Mouse (Mus musculus) right cerebral cortex, postnatal 14 days (tissue): Measurements from ENCODE around the gene Phactr4.
A peak's percentile ranks its signal among the peaks of the same experiment; 100 is the strongest.

Source experiments
- DNase-seq: peaks from one replicate; pipeline ENCODE4 v3.0.0; 2022

The Phactr4 gene

DNA sequence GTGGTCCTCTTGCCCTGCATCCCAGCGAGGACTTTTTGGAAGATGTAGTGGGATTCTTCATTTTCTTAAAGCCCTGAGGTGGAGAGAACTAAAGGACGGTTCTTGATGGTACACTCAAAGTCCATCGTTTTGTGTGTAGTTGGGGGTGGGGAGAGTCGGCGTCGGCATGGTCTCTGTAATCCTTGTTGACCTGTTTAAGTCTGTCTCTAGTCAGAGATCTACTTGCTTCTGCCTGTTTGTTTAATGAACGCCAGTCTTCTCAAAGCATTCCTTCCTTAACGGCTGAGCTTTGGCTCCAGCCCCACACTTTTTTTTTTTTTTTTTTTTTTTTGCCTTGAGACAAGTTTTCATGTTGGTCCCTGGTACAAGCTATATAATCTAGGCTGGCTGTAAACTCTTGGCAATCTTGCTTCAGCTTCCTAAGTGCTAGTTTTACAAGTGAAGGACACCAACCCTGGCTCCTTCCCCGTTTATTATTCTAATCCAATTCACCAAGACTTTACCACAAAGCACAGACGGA is 92.4 kb downstream of the Phactr4 start:
- no peak for DNase-seq

DNA sequence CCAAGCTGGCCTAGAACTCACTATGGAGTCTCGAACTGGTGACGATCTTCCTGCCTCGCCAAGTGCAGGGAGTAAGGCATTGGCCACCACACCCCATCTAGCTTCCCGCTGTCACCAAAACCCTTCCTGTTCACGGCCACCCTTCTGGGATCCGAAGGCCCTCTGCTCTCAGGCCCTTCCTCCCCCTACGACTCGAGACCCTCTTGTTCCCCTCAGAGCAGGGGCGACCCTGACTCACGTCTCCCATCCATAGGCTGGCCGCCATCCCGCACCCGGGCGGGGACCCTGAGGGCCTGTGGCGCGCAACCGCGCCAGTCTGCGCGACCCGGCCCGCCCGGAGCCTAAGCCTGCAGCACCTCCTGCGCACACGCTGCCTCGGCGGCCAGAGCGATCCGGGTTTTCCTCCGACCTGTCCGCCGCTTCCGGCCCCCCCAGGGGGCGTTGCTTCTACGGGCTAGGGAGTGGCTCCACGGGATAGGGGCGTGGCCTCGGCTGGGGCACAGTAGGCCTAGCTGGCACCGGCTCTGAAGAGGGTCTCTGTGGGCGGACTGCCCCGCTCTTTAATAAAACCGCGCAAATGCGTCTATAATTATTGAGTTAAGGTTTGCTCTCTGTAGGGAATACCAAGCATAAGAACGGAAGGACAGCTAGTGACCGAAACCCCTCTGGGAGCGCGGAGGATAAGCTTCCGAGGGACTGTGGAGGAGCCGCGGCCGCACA is 93.0 kb downstream of the Phactr4 start, which contains the start of gene Trnau1ap:
Gene Trnau1ap, minus strand, starts transcription at position 424 of the 720 bp plus-strand sequence.
- peak; percentile 83 for DNase-seq

DNA sequence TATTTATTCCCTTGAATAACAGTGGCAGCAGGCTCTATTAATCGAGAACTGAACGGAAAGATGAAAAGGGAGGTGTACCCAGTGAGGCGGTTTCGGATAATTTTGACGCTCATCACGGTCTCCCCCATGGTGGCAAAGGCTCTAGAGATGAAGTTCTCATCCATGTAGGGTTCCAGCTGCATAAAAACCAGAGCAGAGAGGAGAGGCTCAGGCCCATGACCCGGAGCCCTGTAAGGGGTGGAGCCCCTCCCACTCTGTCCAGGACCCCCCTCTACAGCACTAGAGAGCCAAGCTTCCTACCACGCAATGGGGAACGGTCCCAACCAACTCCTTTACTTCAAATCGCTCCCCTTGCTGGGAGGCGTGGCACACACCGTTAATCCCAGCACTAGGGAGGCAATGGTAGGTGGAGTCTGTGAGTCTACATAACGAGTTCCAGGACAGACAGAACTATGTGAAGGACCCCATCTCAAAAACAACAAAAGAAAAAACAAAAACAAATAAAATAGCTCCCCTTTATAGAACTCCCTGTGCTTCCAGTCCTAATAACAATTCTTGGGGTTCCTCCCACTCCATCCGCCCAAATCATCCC is 93.8 kb downstream of the Phactr4 start:
- DNase-seq, result no peak

DNA sequence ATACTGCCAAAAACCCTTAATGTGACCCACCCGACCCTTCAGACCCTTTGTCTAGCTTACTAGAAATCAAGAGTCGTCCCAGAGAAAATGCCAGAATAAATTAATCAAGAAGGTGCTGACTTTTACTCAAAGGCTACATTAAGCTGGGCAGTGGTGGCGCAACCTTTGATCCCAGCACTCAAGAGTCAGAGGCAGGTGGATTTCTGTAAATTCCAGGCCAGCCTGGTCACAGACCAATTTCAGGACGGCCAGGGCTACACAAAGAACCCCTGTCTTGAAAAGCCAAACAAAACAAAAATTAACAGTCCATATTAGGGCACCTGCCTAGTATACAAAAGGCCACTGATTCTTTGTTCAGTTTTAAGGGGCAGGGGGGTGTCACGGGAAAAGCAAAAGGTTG is 95.8 kb downstream of the Phactr4 start:
- no peak for DNase-seq

DNA sequence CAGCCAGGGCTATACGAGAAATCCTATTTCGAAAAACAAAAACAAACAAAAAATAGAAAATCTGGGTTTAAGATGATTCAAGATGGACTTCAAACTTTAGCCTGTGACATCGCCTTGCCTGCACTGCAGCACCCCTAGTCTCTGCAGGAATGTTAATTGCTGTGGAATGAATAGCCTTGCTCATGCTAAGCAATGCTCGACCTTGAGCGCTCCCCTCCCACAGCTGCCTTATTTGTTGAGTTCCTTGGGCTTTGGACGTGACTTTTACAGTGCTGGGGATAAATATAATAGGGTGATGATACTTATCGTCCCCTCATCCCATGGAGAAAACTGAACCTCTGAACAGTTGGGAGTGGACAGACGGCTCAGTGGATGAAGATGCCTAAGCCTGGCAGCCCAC is 106.6 kb downstream of the Phactr4 start:
- DNase-seq, result no peak

DNA sequence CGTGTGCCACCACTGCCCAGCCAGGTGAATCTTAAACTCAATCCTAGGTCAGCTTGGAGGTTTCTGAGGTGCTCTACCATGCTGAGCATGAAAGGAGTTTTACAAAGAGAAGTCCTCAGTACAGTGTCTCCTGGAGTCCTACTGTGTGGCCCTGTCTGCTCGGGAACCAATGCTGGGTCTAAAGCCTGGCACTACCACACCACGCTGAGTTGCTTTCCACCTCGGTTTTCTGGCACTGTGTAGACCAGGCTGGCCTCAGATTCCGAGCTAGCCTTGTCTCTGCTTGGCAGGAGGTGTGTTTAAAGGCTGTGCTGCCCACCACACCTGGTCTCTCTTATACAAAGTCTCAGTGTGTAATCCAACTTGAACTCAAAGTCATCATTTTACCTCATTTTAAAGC is 109.7 kb downstream of the Phactr4 start:
- no peak for DNase-seq

DNA sequence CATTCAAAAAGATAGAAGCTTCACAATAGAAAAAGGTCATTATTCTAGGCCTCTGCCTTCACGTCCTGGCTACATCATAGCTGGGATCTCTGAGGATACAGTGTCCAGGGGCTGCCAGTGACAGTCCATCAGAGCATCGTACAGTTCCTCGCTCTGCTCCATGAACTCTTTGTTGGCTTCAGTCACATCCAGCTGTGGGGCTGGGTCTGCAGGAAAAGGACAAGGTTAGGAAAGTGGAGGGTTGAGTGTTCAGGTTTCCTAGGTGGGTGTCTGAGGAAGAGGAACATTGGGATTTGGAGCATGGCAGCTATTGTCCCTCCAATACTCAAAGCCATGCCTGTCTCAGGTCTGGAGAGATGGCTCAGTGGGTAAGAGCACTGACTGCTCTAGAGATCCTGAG is 110.5 kb downstream of the Phactr4 start:
- DNase-seq, result no peak

DNA sequence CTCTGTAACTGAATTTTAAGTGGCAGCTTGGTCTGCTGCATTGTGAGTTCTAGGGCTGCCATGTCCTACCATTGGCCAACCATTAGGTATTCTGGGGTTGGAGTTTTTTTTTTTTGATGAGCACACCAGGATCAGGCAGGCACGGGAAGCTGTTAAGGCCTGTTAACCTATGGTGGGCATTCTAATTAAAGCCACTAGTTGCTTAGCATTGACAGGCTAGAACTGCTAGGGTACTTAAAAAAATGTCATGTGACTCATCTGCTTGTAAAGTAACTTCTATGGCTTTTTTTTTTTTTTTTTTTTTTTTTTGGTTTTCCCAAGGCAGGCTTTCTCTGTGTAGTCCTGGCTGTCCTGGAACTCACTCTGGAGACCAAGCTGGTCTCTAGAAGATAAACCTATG is 111.1 kb downstream of the Phactr4 start:
- DNase-seq, result no peak

DNA sequence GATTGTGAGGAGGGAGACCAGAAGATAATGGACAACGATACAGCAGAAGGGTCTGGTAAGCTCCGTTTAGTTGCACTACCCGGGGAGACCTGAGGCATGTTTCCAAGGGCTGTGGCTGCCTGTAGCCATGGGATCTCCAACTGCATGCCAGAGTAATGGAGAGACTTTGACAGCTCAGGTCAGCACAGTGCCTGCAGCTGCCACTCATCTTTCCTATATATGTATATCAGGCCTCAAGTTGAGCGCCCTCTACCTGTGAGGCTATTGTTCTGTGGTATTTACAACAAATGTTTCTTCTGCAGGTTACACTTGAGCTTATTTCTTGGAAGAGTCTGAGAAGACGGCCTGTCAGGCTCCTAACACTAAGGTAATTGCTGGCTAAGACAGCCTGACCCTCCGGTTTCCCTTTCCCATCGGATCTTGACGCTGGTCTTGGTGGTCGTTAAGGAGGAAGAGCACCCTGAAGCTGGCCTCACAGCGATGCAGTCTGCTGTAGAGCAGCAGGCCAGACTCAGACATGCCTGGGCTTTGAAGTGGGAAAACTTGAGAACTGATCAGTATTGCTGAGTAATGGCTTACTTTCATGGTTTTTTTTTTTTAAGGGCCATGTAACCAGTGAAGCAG is 112.3 kb downstream of the Phactr4 start:
- no peak for DNase-seq

DNA sequence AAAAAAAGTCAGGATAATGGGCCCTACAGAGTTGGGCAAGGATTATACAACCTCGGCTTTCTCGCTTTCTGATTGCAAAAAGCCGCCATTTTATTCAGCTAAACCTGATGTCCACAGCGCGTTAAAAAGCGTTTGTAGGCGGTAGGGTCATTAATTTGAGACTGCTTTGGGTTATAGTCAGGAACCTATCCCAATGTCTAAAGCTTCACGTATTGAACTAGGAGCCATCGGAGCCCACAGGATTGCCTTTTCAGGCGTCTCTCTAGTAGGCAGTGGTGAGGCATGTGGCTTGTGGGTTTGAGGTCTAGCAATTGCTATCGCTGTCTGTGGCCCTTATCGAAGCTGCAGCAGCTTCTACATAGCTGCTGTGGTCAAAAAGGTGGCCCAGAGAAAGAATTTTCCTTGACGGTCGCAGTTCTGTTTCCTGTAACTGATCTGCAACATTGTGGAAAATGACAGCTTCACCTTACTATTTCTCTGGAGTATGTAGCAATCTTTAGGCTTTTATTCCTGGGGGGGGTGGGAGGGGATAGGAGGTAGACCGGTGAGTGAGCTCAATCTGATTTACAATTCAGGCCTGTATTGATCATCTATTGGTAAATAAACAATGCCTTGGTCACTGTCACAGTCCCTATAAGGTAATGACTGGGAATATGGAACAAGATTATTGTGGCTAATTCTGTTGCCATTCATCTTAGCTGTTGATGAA is 113.0 kb downstream of the Phactr4 start:
- no peak for DNase-seq

DNA sequence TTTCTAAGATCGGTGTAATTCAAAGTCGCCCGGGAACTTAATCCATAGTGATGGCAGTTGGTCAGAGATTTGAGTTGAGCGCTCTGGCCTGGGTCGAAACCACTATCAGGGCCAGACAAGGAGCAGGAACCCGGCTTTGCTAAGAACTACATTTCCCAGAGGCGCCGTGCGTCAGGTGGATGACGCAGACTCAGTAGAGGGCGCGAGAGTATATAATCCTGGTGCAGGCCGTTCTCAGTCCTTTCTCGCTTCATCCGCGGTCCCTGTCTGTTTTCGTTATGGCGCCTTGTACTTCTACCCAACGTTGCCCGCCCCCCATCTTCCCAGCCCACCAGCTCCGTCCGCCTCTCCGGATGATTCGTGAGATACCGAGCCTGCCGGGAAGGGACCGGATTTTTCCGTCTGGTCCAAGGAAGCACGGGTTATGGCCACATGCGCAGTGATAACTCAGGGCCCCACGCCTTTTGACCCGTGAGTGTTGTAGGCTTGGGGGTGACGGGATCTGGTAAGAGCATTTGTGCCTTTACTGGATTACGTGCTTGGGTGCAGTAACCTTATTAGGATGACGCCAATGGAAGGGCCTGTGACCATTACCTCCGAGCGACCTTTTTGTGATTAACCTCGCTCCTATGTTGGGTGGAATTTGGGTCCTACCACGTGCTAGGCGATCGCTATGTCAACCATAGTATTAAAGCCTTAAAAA is 113.7 kb downstream of the Phactr4 start:
- peak; percentile 87 for DNase-seq

DNA sequence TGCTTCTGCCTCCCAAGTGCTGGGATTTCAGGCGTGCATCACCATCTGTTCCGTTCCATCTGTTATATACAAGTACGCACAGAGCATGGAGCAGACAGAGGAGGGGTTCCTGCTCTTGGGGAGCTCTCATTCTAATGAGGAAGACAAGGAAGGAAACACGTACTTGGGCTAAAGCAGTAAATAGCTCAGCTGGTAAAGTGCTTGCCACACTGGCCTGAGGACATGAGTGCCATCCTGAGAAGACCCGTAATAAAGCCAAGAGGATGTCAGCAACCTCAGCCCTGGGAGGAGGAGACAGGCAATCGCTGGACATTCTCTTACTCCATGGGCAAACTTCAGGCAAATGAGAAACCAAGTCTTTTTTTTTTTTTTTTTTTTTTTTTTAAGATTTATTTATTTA is 116.3 kb downstream of the Phactr4 start:
- no peak for DNase-seq
